Mouse (Mus musculus) gastrocnemius, postnatal 4 days (tissue): ENCODE measurements around the gene Csrp1. TPM values are rescaled to one million over a fixed set of nuclear protein-coding genes. Genes with fewer than 3 reads are reported as not detected.

Source experiments
- DNase-seq, 2 experiments: peaks; one replicate each; pipeline ENCODE4 v3.0.0; 2021 to 2022; ENCODE audit warnings: low spot score in 2 of 2, mixed read lengths in 2 of 2
- total RNA-seq, 2 experiments: library from RNA; stranded (reverse); gene quantifications; 2 replicates each; pipeline ENCODE4 v1.2.3; 2021

Csrp1 gene
- total RNA-seq, 2 experiments from 2014 or later = 109 to 114 TPM

DNA sequence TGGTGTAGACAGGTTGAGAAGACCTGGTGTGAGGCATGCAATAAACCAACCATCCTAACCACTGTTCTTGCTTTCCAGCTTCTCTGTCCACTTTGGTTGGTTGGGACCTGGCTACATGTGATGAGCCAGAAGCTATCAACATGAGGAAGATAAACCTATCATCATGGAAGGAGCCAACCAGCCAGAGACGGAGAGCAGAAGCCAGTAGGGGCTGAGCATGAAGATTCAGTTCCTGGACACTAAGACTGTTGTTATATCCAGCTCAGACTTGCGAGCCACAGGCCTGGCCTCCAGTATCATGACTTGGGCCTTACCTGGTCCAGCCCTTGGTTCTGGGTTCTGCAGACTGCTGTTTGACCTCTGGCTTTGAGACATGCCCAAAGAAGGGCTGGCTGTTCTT lies 48.5 kb downstream of the Csrp1 start:
- DNase-seq = no peak

DNA sequence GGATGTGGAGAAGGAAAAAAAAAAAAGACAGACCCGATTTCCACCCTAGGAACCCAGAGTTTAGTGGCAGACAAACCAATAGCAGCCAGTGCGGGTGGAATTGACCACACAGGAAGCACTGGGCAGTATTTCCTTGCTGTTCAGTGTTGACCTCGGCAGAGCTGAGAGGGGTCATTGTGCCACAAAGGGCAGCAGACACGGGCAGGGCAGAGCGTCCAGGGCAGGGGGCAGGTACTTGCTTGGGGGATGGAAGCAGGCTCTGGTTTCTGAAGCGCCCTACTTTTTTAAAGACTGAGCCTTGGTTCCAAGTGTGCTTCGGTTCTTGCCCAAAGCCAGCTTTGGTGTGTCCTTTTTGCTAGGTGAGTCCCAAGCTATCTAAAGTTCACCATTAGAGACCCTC lies 50.4 kb downstream of the Csrp1 start:
- DNase-seq = no peak

DNA sequence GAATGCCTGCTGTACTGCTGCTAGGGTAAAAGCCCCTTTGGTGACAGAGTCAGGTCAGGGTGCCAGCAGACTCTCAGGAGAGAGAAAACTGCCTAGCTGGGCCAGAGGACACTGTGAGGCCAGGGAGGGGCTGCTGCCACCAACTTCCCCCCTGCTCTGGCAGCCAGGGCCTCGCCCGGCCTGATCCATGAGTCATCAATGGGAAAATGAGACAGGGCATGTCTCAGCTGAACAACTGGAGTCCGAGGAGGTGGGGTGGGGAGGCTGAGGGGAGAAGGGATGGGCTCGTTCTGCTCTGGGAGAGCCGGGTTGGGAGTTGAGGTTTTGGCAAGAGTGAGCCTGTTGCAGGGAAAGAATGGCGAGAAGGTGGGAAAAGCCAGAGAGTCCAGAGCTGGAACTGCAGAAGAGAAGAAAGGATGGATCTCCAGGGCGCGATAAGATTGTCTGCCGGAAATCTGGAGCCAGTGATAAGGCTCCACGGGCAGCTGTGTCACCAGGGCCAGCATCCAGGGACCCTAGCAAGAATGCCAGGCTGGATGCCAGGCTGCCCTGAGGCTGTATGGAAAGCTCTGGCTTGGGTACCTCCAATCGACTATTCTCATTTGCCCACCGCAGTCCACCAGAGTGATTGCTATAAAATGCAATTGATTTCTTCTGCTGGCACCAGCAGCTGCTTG lies 51.2 kb downstream of the Csrp1 start:
- peak in 1 of 2 experiments; percentile 59 for DNase-seq

DNA sequence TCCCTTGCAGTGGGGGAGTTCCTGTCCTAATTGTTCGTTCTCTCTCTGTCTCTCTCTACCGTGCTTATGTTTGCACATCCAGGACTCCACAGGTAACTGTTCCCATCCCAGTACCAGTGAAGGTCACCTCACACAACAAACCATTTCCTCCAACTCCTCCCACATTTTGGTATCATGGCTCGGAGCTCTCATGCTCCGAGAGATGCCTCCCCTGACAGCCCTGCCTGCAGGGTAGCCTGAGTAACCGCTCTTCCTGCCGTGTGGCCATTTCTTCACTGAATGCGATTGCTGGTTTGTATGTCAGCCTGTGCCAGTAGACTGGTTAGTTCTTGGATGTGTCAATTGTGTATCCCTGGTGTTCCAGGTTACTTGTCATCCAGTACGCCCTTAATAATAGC lies 51.7 kb downstream of the Csrp1 start:
- DNase-seq = no peak

DNA sequence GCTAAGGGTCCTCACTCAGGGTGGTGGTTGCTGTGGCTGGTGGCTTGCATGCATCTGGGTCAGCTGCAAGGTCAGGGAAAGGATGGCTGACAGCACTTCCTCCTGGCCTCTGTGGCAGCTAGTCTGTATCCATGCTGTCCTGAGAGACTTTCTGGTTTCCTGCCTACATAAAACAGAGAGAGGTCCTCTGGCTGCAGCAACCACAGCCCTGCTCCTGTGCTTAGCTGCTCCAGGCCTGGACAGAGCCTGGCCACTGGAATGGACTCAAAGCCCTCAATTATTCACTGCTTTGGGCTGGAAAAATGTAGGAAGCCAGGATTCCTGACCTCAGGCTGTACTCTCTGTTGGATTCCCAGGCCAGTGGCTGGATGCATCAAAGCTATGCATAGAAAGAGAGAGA lies 56.7 kb downstream of the Csrp1 start:
- DNase-seq = no peak

DNA sequence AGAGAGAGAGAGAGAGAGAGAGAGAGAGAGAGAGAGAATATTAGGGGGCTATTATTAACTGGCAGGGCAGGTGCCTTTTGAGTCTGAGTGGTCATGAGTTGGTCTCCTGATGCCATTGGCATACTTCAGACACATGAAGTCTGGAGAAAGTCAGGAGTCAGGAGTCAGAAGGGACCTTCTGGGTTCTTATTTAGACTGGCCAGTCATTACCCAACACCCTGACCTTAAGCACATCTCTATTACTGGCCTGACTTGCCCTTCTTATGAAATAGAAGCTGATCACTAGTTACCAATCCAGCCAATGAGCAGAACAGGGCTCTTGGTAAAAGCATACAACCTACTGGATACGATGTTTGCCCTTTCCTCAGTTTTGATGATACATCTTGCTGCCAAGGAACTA lies 57.2 kb downstream of the Csrp1 start:
- DNase-seq = no peak

DNA sequence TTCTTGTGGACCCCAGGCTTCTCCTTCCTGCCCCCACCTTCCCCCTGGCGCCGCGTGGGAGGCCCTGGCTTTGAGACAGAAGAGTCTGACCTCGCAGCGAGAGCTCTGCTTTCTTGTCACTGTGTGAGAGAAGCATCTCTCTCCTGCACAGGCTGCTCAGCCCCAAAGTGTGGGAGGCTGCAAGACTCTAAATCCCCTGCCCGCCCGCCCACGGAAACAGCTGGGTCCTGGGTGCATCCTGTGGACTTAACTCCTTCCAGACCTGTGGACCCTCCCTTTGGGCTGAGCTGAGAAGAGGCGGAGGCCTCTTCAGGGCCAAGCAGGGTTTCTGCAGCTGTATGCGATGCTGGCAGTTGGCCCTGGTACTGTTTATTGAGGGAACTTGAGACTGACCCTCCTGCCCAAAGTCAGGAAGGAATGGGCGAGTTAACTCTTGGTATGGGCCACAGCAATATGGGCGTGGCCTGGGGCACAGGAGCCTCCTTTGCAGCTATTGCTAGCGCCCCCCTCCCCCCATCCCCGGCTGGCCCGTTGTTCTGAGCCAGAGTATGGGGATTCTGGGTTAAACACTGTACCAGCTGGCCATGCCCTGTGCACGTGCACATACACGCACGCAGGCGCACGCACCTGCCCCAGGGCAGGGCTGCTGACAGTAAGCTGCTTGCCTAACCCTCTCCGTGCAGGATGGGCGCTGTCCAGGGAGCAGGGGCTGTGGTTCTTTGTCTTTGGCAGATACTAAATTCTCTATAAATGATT lies 59.1 kb downstream of the Csrp1 start, which contains the start of gene Tnni1:
Gene Tnni1, plus strand, starts transcription at position 655 of the 756 bp plus-strand sequence.
- peak; percentile 48 to 65 for DNase-seq

DNA sequence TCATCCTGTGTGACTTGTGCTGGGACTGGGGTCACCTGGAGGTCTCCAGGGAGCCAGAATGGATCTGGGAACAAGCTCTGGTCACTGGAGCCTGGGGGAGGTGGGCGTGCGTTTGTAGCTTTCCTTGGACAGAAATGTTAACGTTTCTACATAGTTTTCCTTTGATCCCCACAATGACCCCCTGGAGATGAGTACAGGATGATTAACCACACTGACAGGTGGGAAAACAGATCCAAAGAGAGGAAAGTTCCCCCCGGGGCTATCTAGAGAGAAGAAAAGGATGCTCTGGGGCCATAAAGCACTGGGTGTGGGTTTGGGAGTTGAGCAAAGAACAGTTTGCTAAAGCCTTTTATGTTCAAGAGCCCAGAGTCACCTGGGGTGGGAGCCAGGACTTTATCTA lies 60.8 kb downstream of the Csrp1 start:
- no peak for DNase-seq

DNA sequence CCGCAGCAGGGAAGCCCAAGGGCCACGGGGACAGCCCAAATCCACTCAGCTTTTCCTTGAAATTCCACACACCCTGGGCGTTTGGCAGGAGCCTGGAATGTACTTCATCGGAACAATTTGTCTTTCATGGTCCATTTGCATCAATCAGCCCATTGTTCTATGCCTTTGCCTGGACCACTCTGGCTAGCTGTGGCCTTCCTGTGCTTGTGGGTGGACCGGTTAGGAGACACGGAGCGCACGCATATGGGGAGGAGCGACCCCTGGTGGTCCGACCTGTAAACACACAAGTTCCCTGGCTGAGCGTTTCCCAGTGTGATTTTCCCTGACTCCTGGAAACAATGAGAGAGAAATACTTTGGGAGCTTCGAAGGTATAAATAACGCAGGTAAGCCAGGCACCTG lies 61.4 kb downstream of the Csrp1 start:
- DNase-seq = peak; percentile 61 to 78

DNA sequence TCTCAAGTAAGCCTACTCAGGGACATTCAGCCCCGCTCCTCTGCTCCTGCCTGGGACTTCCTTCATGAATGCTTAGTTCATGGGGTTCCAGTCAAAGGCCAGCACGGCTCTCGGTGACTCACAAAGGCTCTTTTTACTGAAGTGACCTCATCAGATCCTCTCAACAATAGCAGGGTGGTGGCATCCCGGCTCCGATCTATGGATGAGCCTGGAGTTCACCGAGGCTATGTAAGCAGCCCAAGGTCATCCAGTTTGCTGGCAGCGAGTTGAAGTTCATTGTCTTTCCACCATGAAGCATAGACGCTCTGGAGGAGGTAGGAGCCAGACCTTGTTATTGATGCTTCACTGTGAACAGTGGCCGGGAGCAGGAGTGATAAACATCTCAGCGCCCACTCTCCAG lies 63.0 kb downstream of the Csrp1 start:
- DNase-seq = no peak

DNA sequence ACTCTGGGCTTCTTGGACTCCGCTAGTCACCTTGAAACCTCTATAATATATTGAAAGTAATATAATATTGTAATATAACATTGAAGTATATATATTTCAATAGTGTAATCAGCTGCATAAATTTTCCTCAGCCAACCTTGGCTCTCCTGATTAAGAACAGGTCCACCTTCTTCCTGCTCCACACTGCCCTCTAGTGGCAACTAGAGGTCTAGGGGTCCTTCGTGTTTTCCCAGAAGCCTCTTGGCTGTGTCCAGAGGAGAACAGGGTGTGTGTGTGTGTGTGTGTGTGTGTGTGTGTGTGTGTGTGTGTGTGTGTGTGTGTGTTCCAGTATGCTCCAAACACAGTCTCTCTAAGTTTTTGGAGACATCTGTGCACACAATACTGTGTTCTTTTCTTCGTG lies 67.9 kb downstream of the Csrp1 start:
- peak in 1 of 2 experiments; percentile 77 for DNase-seq

DNA sequence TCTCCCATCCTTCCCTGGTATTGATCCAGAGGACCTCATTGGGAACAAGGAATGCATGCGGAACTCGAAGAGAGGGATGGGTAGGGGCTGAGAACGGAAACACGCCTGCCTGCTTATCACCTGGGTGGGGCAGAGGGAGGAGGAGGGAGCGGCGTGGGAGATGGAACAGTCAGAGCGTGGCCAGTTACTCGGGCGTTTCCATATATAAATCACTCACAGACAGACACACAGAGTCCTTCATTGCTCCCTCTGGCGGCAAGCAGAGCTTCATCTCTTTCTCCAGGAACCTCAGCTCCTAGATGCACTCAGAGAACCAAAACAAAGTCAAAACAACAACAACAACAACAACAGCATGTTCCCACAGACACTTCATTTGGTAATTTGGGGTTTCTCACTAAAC lies 68.8 kb downstream of the Csrp1 start:
- DNase-seq = no peak

DNA sequence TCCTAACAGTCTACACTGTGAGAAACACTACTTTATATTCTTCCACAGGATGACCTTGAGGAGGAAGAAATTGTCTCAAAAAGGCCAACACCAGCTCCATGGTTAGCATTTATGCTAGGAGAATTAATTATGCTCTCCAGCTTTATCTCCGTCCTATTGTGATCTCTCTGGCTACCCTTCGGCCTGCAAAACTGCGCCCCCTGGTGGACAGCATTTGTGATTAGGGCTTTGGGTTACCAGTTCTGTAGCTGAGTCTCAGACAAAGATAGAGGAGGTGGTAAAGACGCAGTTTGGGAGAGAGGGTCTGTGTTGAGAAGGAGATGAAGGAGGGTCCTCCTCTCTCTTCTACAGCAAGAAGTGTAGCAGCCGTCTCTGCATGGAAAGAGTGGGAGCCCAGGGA lies 70.0 kb downstream of the Csrp1 start:
- peak; percentile 53 to 78 for DNase-seq

DNA sequence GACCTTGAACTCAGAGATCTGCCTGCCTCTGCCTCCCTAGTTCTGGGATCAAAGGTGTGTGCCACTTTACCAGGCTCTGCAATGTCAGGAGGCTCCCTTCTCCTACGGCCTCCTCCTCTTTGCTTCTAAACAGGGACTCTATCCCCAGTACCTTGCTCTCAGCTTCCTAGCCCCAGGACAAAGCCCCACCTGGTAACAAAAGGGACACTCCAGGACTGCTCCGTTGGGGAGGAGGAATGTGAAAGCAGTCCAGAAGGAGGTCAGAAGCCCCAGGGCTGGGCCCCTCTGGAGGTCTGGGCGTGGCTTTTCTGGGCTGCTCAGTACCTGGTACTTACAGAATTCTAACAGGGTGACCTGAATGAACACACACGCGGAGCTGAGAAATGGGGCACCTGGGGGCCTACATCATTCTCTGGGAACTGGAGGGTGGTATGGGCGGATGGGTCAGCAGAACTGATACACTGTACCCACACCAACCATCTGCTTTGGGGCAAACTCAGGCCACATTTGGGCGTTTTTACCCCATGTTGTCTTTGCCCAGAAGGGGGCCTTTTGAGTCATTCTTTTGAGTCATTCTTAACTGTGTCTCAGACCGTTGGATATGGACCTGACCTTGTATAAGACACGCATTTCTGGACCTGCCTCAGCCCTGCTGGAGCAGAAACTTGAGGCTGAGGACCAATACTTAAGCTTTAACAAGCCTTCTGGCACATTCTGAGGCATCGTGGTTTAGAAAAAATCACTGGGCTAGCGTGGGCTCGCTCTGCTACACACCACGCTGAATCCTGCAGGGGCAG lies 72.5 kb downstream of the Csrp1 start:
- no peak for DNase-seq

DNA sequence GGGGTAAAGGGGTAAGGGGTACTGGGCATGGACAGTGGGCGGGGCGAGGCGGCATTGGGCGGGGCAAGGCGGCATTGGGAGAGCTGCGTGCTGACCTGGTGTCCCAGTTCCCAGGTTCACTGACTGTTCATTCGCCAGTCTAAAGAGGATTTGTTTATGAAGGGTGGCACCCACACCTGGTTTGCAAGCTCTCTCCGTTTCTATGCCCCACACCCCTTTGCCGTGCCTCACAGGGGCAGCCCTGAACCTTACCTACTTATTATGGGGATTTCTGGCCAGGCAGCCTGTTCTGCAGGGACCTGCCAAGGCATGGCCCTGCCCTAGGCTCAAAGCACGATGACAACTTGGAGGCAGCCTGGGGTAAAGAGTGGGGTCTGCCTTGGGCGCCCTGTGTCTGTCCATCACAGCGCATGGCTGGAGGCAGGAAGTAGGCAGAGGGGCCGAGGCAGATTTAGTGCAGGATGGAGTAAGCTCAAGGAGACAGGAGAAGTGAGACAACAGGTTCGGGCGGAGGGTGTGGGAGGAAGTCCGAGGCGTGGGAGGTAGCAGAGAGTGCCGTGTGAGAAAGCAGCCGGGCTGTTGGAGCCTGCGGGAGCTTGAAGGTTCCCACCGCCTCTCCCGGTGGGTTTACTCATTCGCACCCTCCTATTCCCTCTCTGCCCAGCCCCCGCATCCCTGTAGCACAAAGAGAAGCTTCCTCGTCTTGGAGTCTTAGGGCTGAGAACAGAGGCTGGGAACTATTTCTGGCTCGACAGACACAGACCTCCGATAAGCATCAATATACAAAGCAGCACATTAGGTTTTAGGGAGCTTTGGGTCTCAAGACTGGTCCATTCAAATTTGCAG lies 73.7 kb downstream of the Csrp1 start:
- no peak for DNase-seq

DNA sequence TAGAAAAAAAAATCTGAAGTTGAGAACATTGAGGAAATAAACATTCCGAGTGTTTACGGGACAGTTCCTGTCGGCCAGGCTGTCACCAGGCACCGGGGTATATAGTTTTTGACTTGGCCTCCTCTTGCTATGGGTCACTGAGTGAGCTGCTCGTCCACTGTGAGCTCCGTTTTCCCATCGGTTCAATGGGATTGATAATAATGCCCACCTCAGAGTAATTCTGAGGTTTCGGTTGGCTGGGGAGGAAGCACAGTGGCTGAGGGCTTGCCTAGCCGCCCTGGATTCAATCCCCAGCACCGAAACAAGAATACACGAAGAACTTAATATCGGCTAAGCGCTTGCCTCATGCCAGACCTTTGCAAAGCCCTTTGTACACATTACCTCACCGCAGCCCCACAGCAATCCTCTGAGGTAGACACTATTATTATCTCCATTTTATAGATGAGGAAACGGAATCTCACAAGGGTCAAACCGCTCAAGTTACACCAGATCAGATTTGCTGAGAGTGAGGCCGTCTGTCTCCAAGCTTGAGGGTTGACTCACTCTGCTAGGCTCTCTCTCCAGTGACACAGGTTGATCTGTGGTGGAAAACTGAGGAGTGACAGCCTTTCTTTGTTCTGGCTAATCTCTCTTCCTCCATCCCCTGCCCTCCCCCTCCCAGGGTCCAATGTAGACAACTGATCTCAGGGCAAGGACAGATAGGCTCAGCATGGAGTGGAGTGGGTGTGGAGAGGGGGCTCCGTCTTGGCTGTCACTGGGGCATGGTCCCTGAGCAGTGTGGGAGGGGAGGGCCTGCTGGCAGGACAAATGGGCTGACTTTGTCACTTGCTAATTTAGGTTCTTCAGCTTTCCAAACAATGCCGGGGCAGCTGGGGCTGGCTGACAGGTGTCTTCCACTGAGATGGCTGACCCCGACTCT lies 74.6 kb downstream of the Csrp1 start:
- no peak for DNase-seq

DNA sequence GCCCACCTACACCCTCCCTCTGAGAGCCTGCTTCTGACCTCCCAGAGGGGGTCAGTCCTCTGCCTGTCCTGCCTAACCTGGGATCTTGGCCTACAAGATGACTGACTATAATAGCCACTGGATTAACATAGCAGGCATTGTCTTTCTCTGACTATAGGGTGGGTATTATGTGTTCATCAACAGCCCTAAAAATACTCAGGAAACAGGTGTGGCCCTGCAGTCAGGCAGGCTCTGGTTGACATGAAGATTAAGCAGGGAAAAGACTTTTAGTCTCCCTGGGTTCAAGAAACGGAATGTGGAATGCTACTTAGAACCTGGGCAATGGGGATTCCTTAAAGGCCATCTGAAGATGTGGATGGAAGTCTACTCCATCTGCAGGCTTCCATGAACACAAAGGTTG lies 78.6 kb downstream of the Csrp1 start:
- DNase-seq = no peak

DNA sequence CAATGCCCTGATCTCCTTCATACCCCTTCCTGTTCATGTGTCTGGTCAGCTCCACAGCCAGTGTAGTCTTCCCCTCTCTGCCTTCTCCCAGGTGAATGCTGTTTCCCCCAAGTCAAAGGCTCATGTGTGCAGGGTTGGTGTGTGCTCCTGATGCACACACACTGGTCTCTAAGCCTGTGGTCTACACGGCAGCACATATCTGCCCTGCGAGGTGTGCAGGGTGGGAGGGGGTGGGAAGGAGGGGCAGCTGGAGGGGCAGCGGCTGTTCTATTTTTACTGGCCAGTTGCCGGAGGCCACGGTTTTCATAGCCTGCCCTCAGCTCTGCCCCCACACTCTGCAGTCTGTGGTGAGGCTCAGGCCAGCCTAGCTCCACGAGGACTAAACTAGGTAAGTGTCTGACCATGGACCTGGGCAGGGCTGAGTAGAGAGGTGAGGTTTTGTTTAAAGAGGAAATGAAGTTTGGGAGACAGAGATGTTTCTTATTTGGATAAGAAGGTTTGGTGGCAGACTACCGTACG lies 79.3 kb downstream of the Csrp1 start:
- DNase-seq = no peak

DNA sequence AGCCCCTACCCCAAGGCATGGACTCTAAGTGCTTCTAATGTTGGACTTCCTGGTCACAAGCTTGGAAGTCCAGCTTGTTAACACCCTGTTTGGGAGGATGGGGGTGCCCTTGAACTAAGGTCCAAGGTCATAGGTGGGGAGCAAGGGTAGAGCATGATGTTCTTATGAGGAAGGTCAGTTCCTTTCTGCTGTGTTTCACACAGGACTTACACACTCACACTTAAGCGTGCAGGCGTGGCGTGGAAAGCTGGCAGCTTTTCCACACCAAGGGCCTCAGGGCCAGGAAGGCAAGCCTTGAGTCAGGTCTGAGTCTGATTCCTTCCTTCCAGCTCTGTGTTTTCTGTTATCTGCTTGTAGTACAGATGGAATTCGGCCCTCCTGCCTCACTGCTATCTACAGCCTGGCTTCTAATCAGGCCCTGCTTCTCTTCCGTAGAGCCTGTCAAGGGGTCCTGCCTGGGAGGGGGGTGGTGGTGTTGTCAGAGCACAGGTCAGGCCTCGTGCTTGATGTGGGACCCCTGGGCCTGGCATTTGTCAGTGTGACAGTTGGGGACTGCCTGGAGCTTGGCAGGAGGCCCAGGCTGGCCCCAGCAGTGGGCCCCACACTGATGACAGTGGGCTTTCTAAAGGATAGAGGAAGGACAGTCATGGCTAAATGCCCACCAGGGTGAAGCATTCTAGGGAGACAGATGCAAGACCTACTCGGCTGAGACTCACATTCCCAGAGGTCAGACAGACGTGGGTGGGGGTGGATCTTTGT lies 80.5 kb downstream of the Csrp1 start:
- no peak for DNase-seq
